Mouse (Mus musculus): Measurements from ENCODE around the gene Rab3a.

The Rab3a gene

DNA sequence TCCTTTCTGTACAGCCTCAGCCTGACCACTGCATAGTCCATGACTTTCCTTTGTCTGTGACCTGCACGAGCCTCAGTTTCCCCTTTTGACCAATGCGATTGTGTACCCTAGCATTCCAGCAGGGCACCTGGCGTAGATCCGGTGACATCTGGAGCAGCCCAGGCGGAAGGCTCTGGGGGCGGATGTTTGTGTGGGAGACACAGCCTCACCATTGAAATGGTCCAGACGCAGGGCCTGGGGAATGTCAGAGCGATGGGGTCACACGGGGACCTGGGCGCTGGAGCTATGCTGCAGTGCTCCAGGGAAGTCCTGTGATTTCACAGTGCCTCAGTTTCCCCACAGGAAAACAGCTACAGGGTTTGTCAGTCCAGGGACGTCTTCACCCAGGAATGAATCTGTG is 12.3 kb upstream of the Rab3a start:
- DNase-seq (ENCODE audit: low spot score) = no peak

DNA sequence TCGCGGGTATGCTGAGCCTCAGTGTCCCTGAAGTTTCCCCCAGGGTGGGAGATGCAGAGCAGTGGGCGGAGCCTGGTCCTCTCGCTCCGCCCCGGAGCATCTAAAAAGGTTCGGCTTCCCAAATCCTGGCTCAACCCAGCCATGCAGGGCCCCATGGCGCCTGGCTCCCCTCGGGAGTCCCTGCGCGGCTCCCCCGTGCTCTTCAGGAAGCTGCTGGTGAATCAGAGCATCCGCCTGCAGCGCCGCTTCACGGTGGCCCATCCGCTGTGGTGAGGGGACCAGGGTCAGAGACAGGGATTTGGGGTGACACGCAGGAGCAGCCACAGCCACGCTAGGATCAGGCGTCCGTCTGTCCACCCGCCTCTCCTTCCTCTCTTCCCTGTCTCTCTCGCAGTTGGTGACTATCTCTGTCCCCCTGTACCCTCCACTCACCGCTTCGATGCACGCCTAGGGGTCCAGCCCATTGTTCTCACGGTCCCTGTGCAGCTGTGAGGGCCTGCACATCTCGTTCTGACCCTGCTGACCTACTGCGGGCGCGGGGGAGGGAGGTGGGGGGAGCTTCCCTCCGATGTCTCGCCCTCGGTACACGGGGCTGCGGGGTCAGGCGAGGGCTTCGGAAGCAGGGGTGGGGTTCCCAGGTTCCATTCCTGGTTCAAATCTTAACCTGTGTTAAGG is 11.4 kb upstream of the Rab3a start:
- DNase-seq (ENCODE audit: low spot score) = peak; percentile 32

DNA sequence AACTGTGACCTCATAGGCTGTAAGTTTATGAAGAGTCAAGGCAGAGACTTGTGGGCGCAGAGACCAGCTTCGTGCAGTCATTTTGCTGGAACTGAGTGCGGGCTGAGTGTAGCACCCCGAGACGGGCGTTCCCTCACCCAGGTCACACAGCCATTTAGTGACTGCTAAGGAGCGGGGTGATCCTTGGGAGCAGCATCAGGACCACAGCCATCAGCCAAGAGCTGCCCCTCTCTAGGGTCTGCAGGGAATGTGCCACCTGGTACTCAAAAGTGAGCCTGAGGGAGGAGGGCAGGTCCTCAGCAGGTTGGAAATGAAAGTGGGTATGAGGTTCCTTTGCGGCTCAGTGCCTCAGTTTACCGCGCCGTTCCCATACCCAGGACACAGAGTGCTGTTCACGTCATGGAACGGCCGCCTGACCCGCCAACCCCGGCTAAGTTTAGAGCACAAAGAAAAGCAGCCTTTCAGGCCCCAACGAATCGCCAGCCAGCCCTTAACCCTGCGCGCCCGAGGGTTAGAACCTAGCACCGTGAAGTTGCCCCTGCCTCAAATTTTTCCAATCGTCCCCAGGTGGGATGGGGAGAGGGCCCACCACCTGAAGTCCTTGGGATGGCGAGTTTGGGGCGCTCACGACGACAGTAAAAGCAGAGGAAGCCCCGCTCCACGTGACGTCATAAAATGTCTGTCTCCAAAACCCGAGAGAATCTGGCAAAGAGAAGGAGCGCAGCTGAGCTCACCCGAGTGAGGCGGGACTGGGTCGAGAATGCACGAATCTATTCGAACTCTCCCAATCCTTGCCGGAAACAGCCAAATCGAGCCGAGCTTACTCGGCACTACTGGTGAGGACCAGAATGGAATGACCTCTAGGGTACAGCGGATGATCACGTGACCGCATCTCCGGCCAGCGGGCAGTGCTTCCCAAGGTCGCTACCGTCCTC is 10.6 kb upstream of the Rab3a start:
- DNase-seq (ENCODE audit: low spot score) = peak; percentile 71

DNA sequence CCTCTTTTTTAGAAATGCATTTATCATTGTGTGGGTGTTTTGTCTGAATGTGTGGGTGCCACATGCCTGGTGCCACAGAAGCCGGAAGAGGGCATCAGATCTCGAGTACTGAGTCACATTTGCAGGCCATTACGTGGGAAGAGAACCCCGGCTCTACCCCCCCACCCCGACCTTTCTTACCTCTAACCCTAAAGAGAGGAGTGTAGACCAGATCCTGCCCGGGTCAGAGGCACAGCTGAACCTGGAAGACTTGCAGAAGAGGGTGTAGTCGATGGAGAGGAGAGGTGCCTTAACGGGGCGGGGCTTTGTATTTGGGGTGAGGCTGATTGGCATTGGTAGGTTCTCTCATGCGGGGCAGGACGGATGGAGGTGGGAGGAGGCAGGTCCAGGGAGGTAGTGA is 9.7 kb upstream of the Rab3a start:
- DNase-seq (ENCODE audit: low spot score) = no peak

DNA sequence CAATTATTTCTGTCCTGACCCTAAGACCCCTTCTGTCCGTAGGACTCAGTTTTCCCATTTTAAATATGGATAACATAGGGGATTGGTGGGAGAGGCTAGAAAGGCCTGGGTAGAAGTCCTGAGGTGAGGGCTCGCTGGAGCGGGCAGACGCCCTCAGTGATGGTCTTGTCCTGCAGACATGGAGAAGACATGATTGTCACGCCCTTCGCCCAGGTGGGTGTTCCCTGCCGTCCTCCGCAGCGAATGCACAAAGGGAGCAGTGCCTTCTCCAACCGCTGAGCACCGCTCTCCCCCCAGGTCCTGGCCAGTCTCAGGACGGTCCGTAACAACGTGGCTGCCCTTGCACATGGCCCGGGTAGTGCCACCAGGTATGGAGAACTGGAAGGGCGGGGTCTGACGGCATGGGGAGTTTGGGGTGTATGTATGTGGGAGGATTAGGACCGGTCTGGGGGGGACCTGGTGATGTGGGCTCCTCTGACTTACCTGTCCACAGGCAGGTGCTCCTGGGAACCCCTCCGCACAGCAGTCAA is 8.7 kb upstream of the Rab3a start:
- DNase-seq (ENCODE audit: low spot score) = no peak

DNA sequence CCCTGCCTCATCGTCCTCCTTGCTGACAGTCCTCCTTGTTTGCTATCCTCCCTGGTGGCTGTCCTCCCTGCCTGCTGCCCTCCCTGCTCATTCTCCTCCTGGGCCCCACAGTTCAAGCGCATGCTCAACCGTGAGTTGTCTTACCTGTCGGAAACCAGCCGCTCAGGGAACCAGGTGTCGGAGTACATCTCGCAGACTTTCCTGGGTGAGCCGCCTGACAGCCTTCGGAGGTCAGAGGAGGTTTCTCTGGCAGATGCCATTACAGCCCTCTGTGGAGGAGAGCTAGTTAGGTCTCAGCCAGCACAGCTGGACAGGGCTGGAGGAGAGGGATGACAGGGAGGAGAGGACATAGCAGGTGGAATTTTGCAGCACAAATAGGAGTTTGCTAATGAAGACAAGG is 7.8 kb upstream of the Rab3a start:
- no peak for DNase-seq (ENCODE audit: low spot score)

DNA sequence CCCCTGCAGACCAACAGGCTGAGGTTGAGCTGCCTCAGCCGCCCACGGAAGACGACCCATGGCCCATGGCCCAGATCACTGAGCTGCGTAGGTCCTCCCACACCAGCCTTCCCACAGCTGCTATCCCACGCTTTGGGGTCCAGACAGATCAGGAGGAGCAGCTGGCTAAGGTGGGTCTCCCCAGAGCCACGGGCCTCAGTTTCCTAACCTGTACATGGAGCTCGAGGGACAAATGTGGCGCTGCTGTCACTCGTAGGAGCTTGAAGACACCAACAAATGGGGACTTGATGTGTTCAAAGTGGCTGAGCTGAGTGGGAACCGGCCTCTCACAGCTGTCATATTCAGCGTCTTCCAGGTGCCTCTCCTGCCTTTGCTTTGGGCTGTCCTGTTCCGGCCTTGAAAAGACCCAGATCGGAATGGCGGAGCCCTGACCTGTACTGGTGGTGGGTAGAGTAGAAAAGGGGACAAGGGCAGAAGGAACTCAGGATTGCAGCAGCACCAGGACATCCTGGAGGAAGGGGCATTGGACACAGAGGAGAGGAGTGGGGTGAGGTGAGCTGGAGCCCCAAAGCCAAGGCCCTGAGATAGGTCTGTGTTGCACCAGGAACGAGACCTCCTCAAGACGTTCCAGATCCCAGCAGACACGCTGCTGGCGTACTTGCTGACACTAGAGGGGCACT is 7.1 kb upstream of the Rab3a start:
- no peak for DNase-seq (ENCODE audit: low spot score)

DNA sequence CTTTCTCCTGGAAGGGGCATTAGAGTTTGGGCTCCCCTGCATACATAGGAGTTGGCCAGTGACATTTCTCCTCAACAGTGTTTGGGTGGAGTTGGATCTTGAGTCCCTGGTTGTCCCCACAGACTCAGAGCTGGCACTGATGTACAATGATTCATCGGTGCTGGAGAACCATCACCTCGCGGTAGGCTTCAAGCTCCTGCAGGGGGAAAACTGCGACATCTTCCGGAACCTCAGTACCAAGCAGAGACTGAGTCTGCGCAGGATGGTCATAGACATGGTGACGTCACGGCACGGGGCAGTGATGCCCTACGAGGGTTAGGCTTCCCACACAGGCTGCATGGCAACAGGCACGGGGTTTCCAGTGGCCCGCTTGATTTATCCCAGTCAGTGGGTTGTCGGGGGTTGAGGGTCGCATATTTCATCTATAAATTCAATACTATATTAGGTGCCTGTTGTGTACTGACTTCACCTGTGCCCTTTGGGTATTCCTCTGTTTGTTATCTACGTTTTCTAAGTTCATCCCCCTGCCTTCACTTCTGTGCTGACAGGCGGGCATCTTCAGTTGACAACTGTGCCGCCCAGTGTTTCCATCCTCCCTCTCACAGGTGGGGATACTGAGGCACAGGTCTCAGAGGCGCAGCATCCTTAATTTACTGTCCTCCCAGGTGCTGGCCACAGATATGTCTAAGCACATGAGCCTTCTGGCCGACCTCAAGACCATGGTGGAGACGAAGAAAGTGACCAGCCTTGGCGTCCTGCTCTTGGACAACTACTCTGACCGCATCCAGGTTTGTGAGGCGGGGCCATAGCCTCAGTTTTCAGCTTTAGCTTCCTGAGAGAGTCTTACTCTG is 6.0 kb upstream of the Rab3a start:
- DNase-seq (ENCODE audit: low spot score) = no peak

DNA sequence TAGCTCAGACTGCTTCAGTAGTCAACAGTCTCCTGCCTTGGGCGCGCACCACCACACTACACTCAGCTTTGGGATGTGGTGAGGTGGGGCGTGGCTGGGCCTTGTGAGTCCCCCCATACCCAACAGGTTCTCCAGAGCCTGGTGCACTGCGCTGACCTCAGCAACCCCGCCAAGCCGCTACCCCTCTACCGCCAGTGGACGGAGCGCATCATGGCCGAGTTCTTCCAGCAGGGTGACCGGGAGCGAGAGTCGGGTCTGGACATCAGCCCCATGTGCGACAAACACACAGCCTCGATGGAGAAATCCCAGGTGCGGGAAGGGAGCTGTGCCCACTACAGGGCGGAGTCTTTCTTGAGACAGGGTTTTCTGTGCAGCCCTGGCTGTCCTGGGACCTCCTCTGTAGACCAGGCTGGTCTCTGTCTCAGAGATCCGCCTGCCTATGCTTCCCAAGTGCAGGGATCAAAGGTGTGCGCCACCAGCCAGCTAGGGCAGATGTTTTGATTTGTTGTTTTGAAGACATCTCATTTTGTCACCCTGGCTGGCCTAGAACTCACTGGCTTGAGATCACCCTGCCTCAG is 5.3 kb upstream of the Rab3a start:
- DNase-seq (ENCODE audit: low spot score) = no peak

DNA sequence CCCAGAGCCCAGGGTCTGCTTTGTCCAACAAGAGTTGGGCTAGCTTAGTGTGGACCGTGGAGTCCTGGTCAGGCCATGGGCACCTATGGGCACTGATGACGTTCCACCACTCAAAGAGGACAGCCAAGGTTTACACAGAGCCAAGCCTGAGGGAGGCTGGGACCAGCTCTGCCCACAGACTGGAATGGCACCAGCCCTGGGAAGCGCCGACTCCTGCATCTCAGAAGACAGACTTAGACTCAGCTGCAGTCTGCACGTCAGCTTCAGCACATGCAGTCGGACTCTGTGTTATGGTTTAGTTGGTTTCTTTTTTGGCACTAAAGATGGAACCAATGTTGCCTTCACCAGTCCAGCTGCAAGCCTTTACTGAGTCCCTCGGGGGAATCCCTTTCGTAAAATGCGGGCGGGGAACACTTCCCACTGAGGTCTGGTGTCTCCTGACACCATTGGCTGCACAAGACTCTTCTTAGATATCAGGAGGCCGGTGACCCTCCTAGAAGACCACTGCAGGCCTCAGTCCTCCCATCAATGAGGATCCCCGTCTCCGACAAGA is 4.3 kb upstream of the Rab3a start:
- no peak for DNase-seq (ENCODE audit: low spot score)

DNA sequence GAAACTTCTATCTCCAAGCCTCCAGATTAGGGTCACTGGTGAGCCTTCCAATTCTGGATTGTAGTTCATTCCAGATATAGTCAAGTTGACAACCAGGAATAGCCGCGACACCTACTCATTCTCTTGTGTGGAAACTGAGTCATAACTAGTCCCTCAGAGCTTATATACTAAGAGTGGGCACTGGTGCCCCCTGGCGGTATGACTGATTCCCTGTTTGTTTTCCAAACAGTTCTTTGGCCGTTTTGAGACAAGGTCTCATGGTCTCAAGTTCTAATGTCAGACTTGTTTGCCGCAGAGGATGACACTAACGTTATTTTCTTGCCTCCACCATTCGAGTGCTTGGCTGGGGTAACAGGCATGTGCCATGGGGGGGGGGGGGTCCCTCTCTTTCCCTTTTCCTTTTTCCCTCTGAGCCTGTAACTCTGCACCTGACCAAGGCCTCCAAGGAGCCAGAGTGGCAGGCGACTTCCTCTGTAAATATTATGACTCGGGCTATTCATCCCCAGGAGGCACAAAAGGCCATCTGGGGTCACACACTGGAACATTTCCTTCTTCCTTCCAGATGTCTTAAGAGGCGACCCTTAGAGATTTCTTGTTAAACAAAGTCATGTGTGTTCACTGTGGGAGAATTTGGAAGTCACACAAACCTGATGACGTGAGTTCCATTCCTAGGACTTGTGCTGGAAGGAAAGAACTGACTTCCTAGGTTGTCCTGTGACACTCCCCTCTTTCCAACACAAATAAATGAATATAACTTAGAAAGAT is 2.3 kb upstream of the Rab3a start:
- DNase-seq (ENCODE audit: low spot score) = peak; percentile 78

DNA sequence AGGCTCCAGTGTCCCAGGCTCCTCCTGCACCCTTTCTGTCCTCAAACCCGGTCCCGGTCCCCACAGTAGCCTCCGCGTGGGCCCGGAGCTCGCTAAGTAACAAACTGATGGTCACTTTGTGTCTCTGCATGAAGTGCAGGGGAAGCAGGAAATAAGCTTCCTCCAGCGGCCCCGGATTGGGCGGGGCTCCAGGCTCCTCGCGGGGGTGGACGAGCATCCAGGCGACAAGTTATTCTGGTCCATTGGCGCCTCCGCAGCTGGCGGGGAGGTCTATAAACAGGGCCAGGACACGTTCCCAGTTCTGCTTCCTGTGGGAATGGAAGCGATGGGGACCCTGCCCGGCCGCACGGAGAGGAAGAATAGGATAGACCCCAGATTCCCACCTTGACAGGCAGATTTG is 1.3 kb upstream of the Rab3a start:
- no peak for DNase-seq (ENCODE audit: low spot score)

DNA sequence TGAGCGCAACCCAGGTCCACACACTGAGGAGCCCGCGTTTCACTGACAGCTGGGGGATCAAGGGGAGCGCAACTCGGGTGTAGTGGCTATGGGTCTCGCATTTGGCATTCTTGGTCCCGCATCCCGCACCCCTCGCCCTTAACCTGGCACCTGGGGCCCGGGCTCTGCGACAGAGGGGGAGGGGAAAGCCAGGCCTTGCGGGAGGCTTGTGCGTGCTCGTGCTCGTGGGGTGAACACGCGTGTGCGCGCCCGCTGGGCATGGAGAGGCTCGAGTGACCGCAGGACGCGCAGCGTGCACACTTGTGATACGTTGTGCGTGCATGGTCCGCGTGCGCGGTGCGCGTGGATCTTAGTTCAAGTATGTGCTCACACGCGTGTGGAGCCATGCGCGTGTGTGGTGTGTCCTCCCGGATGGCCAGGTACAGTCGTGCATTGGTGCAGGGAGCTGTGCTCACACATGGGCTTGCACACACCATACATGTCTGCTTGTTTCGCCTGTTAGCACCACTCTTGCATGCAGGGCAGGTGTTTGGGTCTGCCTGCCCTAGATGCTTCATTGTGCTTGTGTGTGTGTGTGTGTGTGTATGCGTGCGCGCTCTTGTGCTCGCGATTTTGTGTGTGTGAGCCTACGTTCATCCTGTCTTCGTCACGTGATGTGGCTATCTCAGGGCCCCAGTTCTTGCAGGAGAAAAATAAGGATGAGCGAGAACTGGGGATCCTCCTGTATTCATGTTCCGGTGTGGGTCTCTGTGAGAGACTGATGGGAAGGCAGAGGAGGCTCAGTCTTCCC is 587 bp downstream of the Rab3a start:
- peak; percentile 51 for DNase-seq (ENCODE audit: low spot score)

DNA sequence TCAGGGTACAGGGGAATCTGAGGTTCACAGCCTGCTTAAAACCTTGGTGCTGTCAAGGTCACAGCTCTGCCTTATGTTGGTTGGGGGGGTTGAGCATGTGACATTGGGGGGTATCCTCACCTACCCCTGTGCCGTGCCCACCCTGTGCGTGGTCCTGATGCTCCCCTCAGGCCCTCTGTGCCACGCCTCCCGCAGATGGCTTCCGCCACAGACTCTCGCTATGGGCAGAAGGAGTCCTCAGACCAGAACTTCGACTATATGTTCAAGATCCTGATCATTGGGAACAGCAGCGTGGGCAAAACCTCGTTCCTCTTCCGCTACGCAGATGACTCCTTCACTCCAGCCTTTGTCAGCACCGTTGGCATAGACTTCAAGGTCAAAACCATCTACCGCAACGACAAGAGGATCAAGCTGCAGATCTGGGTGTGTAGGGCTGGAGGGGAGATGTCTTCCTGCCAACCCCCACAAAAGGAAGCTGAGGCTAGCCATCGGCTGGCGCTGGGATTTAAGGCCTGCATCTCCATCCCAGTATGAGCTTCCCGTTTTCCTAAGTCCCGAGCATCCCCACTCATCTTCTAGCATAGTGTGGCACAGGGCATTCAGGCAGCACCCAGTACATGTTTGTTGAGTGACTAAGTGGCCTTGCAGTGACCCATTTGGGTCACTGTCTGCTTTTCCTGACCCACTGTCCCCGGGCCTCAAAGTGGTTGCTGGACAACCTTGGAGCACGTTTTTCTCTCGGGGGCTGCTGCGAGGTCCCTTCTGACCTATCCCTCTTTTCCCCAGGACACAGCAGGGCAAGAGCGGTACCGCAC is 1.4 kb downstream of the Rab3a start:
- no peak for DNase-seq (ENCODE audit: low spot score)

DNA sequence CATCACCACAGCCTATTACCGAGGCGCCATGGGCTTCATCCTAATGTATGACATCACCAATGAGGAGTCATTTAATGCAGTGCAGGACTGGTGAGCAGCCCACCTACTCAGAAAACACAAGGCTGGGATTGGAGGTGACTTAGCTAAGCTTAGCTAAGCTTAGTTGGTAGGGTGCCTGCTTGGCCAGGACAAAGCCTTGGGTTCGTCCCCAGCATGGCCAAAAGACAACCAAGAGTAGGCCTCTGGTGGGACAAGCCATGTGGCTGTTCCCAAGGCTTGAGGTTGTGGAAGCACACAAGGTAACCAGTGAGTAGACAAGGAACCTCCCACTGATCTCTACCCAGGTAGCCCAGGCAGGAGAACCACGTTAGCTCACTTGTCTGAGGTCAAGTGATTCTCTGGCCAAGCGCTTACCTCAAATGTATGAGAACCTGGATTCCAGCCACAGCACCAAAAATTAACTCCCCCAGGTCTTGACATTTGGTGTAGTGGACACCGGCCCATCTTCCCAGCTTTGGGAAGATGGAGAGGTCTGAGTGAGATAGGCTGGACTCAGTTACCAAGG is 2.1 kb downstream of the Rab3a start:
- DNase-seq (ENCODE audit: low spot score) = no peak

DNA sequence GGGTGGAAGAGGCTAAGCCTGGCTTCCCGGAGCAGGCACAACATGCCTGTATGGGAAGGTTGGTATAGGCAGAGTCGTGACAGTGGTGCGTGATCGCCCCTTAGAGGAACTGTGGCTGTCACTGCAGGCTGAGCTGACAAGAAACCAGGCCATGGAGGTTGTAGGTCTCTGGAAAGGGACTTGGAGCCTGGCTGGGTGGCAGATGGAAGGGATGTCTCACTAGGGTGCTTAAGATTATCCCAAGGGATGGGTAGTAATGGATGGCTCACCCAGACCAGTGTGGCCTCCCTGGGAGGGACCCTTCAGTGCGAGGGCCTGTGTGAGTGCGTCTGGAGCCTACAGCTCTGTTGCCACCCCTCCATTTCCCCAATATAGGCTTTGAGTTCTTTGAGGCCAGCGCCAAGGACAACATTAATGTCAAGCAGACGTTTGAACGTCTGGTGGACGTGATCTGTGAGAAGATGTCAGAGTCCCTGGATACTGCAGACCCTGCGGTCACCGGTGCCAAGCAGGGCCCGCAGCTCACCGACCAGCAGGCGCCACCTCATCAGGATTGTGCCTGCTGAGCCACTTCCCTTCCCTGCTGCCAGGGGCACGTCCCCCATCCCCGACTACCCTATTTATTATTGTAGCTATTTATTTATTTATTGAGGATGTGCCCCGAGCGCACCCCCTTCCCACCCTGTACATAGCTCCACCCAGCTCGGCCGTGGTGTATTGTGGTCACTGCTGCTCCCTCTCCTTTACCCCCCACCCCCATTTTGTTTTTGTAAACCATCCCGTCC is 3.2 kb downstream of the Rab3a start:
- peak; percentile 74 for DNase-seq (ENCODE audit: low spot score)

DNA sequence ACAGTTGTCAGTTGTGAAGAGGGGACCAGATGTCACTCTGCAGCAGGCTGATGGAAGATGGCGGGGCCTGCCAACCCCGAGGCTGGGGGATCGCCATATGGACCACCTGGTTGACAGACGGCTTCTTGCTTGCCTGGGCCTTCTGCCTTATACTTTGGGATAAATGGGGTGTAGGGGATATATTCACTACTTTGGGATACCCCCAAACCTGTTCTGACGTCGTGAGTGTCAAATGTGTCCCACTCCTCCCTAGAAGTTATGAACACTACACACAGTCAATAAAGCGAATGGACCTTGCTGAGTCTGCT is 3.8 kb downstream of the Rab3a start:
- DNase-seq (ENCODE audit: low spot score) = no peak

Data from embryo, embryonic 10 days (tissue).